Mouse (Mus musculus) limb, embryonic 14.5 days (tissue): ENCODE data around the gene Tmem139. TPM values are rescaled to one million over a fixed set of nuclear protein-coding genes. Genes with fewer than 3 reads are reported as not detected.

Experiments used
- ATAC-seq: fragments of 200-750 bp; cut with Nextera tagmentation; 2 replicates; pipeline ENCODE4 v1.8.0; 2017; ENCODE audit warnings: low read depth, moderate number of reproducible peaks, moderate TSS enrichment; ENCODE audit not compliant: low FRiP score
- DNase-seq: peaks from one replicate; pipeline ENCODE4 v3.0.0-alpha.2; 2015; ENCODE audit warnings: low spot score
- H3K27ac ChIP-seq: fragments of 300-500 bp; sonication (generic); replicated peaks from 2 replicates; pipeline ENCODE4 v1.5.1; 2014; ENCODE audit warnings: low read depth, mild to moderate bottlenecking, low read length, moderate library complexity, mixed read lengths
- H3K27me3 ChIP-seq: fragments of 300-500 bp; sonication (generic); 2 replicates; pipeline ENCODE4 v1.6.1; 2014; ENCODE audit warnings: low read length, mixed read lengths; ENCODE audit not compliant: control insufficient read depth, insufficient read depth
- H3K36me3 ChIP-seq: fragments of 300-500 bp; sonication (generic); 2 replicates; pipeline ENCODE4 v1.6.1; 2014; ENCODE audit warnings: mild to moderate bottlenecking, low read length, moderate library complexity, mixed read lengths; ENCODE audit not compliant: control insufficient read depth, insufficient read depth
- H3K4me1 ChIP-seq: fragments of 300-500 bp; sonication (generic); 2 replicates; pipeline ENCODE4 v1.6.1; 2014; ENCODE audit warnings: antibody characterized with exemption, low read length, mixed read lengths; ENCODE audit not compliant: control insufficient read depth, insufficient read depth
- H3K4me2 ChIP-seq: fragments of 300-500 bp; sonication (generic); replicated peaks from 2 replicates; pipeline ENCODE4 v1.6.1; 2014; ENCODE audit warnings: low read depth, mild to moderate bottlenecking, low read length, moderate library complexity; ENCODE audit not compliant: severe bottlenecking
- H3K4me3 ChIP-seq: fragments of 300-500 bp; sonication (generic); replicated peaks from 2 replicates; pipeline ENCODE4 v1.5.1; 2014; ENCODE audit warnings: low read length
- H3K9ac ChIP-seq: fragments of 300-500 bp; sonication (generic); 2 replicates; pipeline ENCODE4 v1.6.1; 2014; ENCODE audit warnings: mild to moderate bottlenecking, low read depth, low read length, moderate library complexity; ENCODE audit not compliant: severe bottlenecking
- H3K9me3 ChIP-seq: fragments of 300-500 bp; sonication (generic); 2 replicates; pipeline ENCODE4 v1.6.1; 2016; ENCODE audit warnings: low read length; ENCODE audit not compliant: control insufficient read depth
- POLR2A ChIP-seq: fragments of 200-500 bp; IDR thresholded peaks from 2 replicates; pipeline ENCODE4 v1.8.0; 2012; ENCODE audit warnings: inconsistent platforms, mild to moderate bottlenecking, moderate library complexity, borderline replicate concordance; ENCODE audit not compliant: insufficient read depth, insufficient read length; ENCODE audit errors: extremely low read depth
- WGBS: fragments of 180-500 bp; shearing (Covaris S2); extraction: QIAGEN DNeasy Blood & Tissue Kit; methylation state at CpG from one replicate; pipeline ENCODE4 v1.1.7; 2014; 5-methylcytosine and 5-hydroxymethylcytosine counted together
- polyA plus RNA-seq, 2 experiments: library from polyadenylated mRNA; depleted of rRNA in 1 of 2; stranded (reverse) in 1 of 2; unstranded in 1 of 2; fragments of >200 nt; fragmentation: Nextera tagmentation in 1 of 2; extraction: Ambion mirVana in 1 of 2; gene quantifications; 2 replicates each; pipeline versions ENCODE4 v1.2.1 to v1.2.3; 2012 to 2014

Tmem139 gene
- polyA plus RNA-seq, 2 experiments = 1.1 to 1.3 TPM

- Histone ChIP-seq H3K4me2 (no peak overlapping the region), H3K4me1 (no peaks in the 10 kb centered on the region; the same call in 1 of the 2 replicates), H3K9ac (no peak overlapping the region), H3K27ac (no peak overlapping the region), H3K4me3 (no peak overlapping the region), H3K36me3 (peaks cover 56% of the 10 kb centered on the region), H3K9me3 (no peaks in the 10 kb centered on the region), H3K27me3 (no peaks in the 10 kb centered on the region)
- DNase-seq (no peak), ATAC-seq (no peak)
- TF ChIP-seq POLR2A = no peak
- 70% methylated on average over 5 of the region's 5 CpGs for WGBS
These were observed 21.2 kb downstream of the Tmem139 start for GRCm38 (mm10) chr6:42282865-42283528.

- no peak for DNase-seq
These were observed 24.7 kb downstream of the Tmem139 start, which contains the start of gene Clcn1 for GRCm38 (mm10) chr6:42286448-42286847. Clcn1 (plus strand) TSS chr6:42286685.

GRCm38 (mm10) chr6:42287562-42287961 lies 25.8 kb downstream of the Tmem139 start:
- H3K4me3 ChIP-seq = no peak overlapping the region
- H3K9ac ChIP-seq = no peak overlapping the region
- DNase-seq (no peak), ATAC-seq (no peak)
- H3K27me3 ChIP-seq = no peaks in the 10 kb centered on the region
- H3K9me3 ChIP-seq = no peaks in the 10 kb centered on the region
- no peaks in the 10 kb centered on the region; the same call in 1 of the 2 replicates for H3K4me1 ChIP-seq
- TF ChIP-seq POLR2A = no peak
- peaks cover 13% of the 10 kb centered on the region for H3K36me3 ChIP-seq
- H3K4me2 ChIP-seq = no peak overlapping the region
- H3K27ac ChIP-seq = no peak overlapping the region

More at GRCm38 (mm10) chr6:42286448-42286847, 24.7 kb downstream of the Tmem139 start, which contains the start of gene Clcn1:
- WGBS = 58% methylated on average over 4 of the region's 5 CpGs
- Histone ChIP-seq H3K4me2 (no peak within 1 kb of the TSS), H3K9me3 (no peaks in the 10 kb centered on the region), H3K9ac (no peak within 1 kb of the TSS), H3K27ac (no peak within 1 kb of the TSS), H3K36me3 (peaks cover 25% of the 10 kb centered on the region), H3K4me1 (no peaks in the 10 kb centered on the region; the same call in 1 of the 2 replicates), H3K27me3 (no peaks in the 10 kb centered on the region), H3K4me3 (no peak within 1 kb of the TSS)
- no peak for TF ChIP-seq POLR2A
- ATAC-seq = no peak

GRCm38 (mm10) chr6:42293327-42293726 lies 31.6 kb downstream of the Tmem139 start:
- no peak overlapping the region for H3K9ac ChIP-seq
- ATAC-seq (no peak), DNase-seq (no peak)
- H3K9me3 ChIP-seq = no peaks in the 10 kb centered on the region
- no peaks in the 10 kb centered on the region for H3K36me3 ChIP-seq
- H3K4me1 ChIP-seq = no peaks in the 10 kb centered on the region; the same call in none of the 2 replicates
- WGBS = 90% methylated on average over 6 of the region's 6 CpGs
- no peak overlapping the region for H3K4me2 ChIP-seq
- no peak for TF ChIP-seq POLR2A
- H3K27ac ChIP-seq = no peak overlapping the region
- H3K27me3 ChIP-seq = no peaks in the 10 kb centered on the region
- H3K4me3 ChIP-seq = no peak overlapping the region

GRCm38 (mm10) chr6:42295549-42296094 lies 33.9 kb downstream of the Tmem139 start:
- no peak for DNase-seq

More at GRCm38 (mm10) chr6:42295549-42296094, 33.9 kb downstream of the Tmem139 start:
- Histone ChIP-seq H3K9ac (no peak overlapping the region), H3K36me3 (no peaks in the 10 kb centered on the region), H3K9me3 (no peaks in the 10 kb centered on the region), H3K27me3 (no peaks in the 10 kb centered on the region), H3K4me2 (no peak overlapping the region), H3K4me3 (no peak overlapping the region), H3K27ac (no peak overlapping the region), H3K4me1 (no peaks in the 10 kb centered on the region; the same call in none of the 2 replicates)
- TF ChIP-seq POLR2A = no peak
- ATAC-seq = no peak
- 61% methylated on average over 3 of the region's 3 CpGs for WGBS
